Mouse (Mus musculus) kidney, postnatal 25 days (tissue): ENCODE results near the gene Slc28a1.
A peak's percentile ranks its signal among the peaks of the same experiment; 100 is the strongest.

Source experiments
- DNase-seq, 2 experiments: peaks; one replicate each; pipeline ENCODE4 v3.0.0; 2021; ENCODE audit warnings: mixed read lengths in 2 of 2

The Slc28a1 gene

GRCm38 (mm10) chr7:81213347-81214152 is 99.0 kb downstream of the Slc28a1 start, which contains the start of gene Pde8a:
Pde8a (plus strand) TSS chr7:81213596.
- peak; percentile 34 to 66 for DNase-seq

- DNase-seq = no peak
These were observed 99.7 kb downstream of the Slc28a1 start for GRCm38 (mm10) chr7:81214153-81214907.

- DNase-seq = peak; percentile 45 to 69
These were observed 101.4 kb downstream of the Slc28a1 start for GRCm38 (mm10) chr7:81215950-81216349.

GRCm38 (mm10) chr7:81219321-81219720 is 104.7 kb downstream of the Slc28a1 start:
- peak; percentile 25 to 76 for DNase-seq
